Mouse (Mus musculus): ENCODE data around the gene Slc16a12. TPM values are rescaled to one million over a fixed set of nuclear protein-coding genes. Genes with fewer than 3 reads are reported as not detected.
A peak's percentile ranks its signal among the peaks of the same experiment; 100 is the strongest.
"Not testable (repeated sequence)": the region's sequence is repeated elsewhere in the genome, so short reads cannot be mapped to it uniquely, and the experiment has no call there.

Slc16a12 gene
- polyA plus RNA-seq, 1 experiment from 2014 or later = 0.88 TPM

GRCm38 (mm10) chr19:34755680-34756079 is 8.6 kb upstream of the Slc16a12 start:
- Histone ChIP-seq H3K4me2 (ENCODE audit: low read depth, low read length) (no peak overlapping the region), H3K27ac (ENCODE audit: low read depth, low read length) (no peak overlapping the region), H3K36me3 (ENCODE audit: control insufficient read depth, insufficient read depth, low read length) (no peaks in the 10 kb centered on the region), H3K9ac (replicated peaks; ENCODE audit: low read depth, low read length) (no peak overlapping the region), H3K9me3 (ENCODE audit: control insufficient read depth, low read length) (no peaks in the 10 kb centered on the region), H3K4me1 (ENCODE audit: control insufficient read depth, insufficient read depth, low read length) (no peaks in the 10 kb centered on the region), H3K4me3 (ENCODE audit: low read depth, low read length) (no peak overlapping the region), H3K27me3 (ENCODE audit: control insufficient read depth, insufficient read depth, low read length) (no peaks in the 10 kb centered on the region)
- ATAC-seq (ENCODE audit: low read depth) = no peak
- 85% methylated on average over 1 of the region's 1 CpGs for WGBS

- ATAC-seq (ENCODE audit: low read depth) = no peak
- H3K27ac ChIP-seq (ENCODE audit: low read depth, low read length) = no peak overlapping the region
- no peaks in the 10 kb centered on the region for H3K27me3 ChIP-seq (ENCODE audit: control insufficient read depth, insufficient read depth, low read length)
Measured at GRCm38 (mm10) chr19:34753243-34753642, 6.2 kb upstream of the Slc16a12 start.

DNA sequence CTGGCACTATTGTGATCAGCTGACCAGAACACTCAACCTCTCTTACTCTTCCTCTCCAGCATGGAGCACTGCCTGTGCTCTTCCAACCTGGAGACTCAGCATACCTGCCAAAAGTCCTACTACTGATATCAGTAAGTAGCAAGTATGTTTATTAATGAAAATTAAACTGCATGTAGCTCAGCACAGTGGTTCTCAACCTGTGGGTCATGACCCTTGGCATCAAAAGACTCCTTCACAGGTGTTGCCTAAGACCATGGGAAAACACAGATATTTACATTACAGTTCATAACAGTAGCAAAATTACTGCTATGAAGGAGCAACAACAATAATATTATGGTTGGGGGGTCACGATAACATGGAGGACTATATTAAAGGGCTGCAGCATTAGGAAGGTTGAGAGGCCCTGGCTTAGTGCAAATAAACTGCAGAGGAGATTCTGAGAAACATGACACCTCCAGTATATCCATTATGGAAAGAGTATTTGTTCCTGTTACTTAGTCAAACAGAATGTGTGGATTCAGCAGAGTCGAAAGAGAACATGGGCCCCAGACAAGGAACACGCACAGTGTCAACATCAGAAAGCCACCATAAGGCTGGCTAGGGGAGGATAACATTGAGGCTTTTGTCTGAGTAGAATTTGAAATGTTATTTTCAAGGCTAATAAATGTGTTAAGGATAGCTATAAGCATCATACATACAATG is 5.5 kb upstream of the Slc16a12 start:
- 85% methylated on average over 3 of the region's 3 CpGs for WGBS
- Histone ChIP-seq H3K27me3 (ENCODE audit: control insufficient read depth, insufficient read depth, low read length) (no peaks in the 10 kb centered on the region; the same call in 1 of the 2 replicates), H3K4me1 (ENCODE audit: control insufficient read depth, insufficient read depth, low read length) (no peaks in the 10 kb centered on the region), H3K9ac (replicated peaks; ENCODE audit: low read depth, low read length) (no peak overlapping the region), H3K4me2 (ENCODE audit: low read depth, low read length) (no peak overlapping the region), H3K9me3 (ENCODE audit: control insufficient read depth, low read length) (no peaks in the 10 kb centered on the region), H3K27ac (ENCODE audit: low read depth, low read length) (no peak overlapping the region), H3K4me3 (ENCODE audit: low read depth, low read length) (no peak overlapping the region), H3K36me3 (ENCODE audit: control insufficient read depth, insufficient read depth, low read length) (no peaks in the 10 kb centered on the region)
- no peak for ATAC-seq (ENCODE audit: low read depth)

More at GRCm38 (mm10) chr19:34753243-34753642, 6.2 kb upstream of the Slc16a12 start:
- H3K36me3 ChIP-seq (ENCODE audit: control insufficient read depth, insufficient read depth, low read length) = no peaks in the 10 kb centered on the region
- H3K4me1 ChIP-seq (ENCODE audit: control insufficient read depth, insufficient read depth, low read length) = no peaks in the 10 kb centered on the region
- no peak overlapping the region for H3K9ac ChIP-seq (replicated peaks; ENCODE audit: low read depth, low read length)
- H3K4me2 ChIP-seq (ENCODE audit: low read depth, low read length) = no peak overlapping the region
- WGBS = 66% methylated on average over 5 of the region's 5 CpGs
- H3K9me3 ChIP-seq (ENCODE audit: control insufficient read depth, low read length) = no peaks in the 10 kb centered on the region
- no peak overlapping the region for H3K4me3 ChIP-seq (ENCODE audit: low read depth, low read length)

DNA sequence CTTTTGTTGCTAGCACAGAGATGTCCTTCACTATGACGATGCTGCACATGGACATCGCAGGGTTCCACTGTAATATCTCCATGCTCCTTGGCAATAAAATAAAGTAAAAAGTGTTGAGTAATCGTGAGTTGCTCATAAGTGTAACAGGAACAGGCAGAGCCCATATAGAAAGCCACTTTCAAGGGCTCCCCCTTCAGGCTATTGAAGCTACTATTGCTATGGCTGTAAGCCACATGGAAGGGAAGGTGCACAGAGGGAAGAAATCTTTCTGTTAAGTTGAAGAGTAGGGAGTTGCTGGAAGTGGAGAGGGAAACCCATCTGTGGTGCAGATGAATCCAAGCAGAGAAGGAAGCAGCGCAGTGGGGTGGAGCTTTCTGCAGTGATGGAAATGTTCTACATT is 4.1 kb upstream of the Slc16a12 start:
- H3K9me3 ChIP-seq (ENCODE audit: control insufficient read depth, low read length) = no peaks in the 10 kb centered on the region
- H3K27ac ChIP-seq (ENCODE audit: low read depth, low read length) = no peak overlapping the region
- no peak overlapping the region for H3K4me2 ChIP-seq (ENCODE audit: low read depth, low read length)
- 0 out of 2 replicates have a peak, but pooled peaks cover 4% of the 10 kb centered on the region for H3K4me1 ChIP-seq (ENCODE audit: control insufficient read depth, insufficient read depth, low read length)
- H3K9ac ChIP-seq (replicated peaks; ENCODE audit: low read depth, low read length) = no peak overlapping the region
- 74% methylated on average over 4 of the region's 4 CpGs for whole genome bisulfite sequencing
- no peak for ATAC-seq (ENCODE audit: low read depth)
- no peaks in the 10 kb centered on the region for H3K36me3 ChIP-seq (ENCODE audit: control insufficient read depth, insufficient read depth, low read length)
- peaks cover 7% of the 10 kb centered on the region for H3K27me3 ChIP-seq (ENCODE audit: control insufficient read depth, insufficient read depth, low read length)
- no peak overlapping the region for H3K4me3 ChIP-seq (ENCODE audit: low read depth, low read length)

DNA sequence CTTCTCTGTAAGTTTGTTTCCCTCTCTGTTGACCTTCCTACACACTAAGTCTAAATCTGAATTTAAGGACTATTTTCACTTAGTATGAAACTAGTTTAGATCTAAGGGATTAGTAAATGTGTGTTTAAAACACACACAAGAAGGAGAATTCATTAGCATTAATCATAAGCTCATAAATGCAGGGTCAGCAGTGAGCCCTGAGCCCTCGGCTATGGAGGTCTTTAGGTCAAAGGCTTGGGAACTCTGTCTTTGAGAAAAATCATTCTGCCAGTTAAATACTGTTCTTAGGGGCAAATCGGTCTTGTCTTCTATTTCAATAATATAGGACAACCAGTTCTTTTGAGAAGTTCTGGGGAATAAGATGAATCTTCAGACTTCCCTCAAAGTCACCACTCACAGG is 1.9 kb upstream of the Slc16a12 start:
- no peaks in the 10 kb centered on the region for H3K9me3 ChIP-seq (ENCODE audit: control insufficient read depth, low read length)
- H3K27me3 ChIP-seq (ENCODE audit: control insufficient read depth, insufficient read depth, low read length) = peaks cover 7% of the 10 kb centered on the region
- H3K27ac ChIP-seq (ENCODE audit: low read depth, low read length) = no peak overlapping the region
- 0 out of 2 replicates have a peak, but pooled peaks cover 4% of the 10 kb centered on the region for H3K4me1 ChIP-seq (ENCODE audit: control insufficient read depth, insufficient read depth, low read length)
- no peak overlapping the region for H3K4me2 ChIP-seq (ENCODE audit: low read depth, low read length)
- H3K4me3 ChIP-seq (ENCODE audit: low read depth, low read length) = no peak overlapping the region
- 64% methylated on average over 2 of the region's 2 CpGs for WGBS
- H3K9ac ChIP-seq (replicated peaks; ENCODE audit: low read depth, low read length) = no peak overlapping the region
- H3K36me3 ChIP-seq (ENCODE audit: control insufficient read depth, insufficient read depth, low read length) = no peaks in the 10 kb centered on the region
- no peak for ATAC-seq (ENCODE audit: low read depth)

DNA sequence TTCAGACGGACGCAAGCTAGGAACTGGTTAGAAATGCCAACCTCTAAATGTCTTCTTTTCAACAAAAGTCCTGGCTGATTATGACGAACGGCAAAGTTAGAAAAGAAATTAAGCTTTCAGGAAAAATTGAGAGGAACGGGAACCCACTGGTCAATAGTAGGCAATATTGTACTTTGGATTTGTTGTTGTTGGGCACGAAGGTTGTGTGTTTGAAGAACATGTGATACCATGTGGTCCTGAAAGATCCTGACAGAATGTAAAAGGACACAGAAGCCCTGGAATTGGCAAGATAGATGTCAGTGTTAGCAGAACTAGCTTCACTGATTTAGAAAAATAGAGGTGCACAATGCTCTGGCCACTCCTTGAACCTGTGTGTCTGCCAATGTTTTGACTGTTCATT is 880 bp upstream of the Slc16a12 start:
- 95% methylated on average over 6 of the region's 6 CpGs for WGBS
- not testable (repeated sequence) for H3K4me1 ChIP-seq (ENCODE audit: control insufficient read depth, insufficient read depth, low read length); ATAC-seq (ENCODE audit: low read depth)

GRCm38 (mm10) chr19:34746201-34746600 is 888 bp downstream of the Slc16a12 start:
- Histone ChIP-seq H3K4me1 (ENCODE audit: control insufficient read depth, insufficient read depth, low read length) (0 out of 2 replicates have a peak, but pooled peaks cover 4% of the 10 kb centered on the region), H3K9ac (replicated peaks; ENCODE audit: low read depth, low read length) (no peak overlapping the region), H3K9me3 (ENCODE audit: control insufficient read depth, low read length) (no peaks in the 10 kb centered on the region), H3K36me3 (ENCODE audit: control insufficient read depth, insufficient read depth, low read length) (no peaks in the 10 kb centered on the region), H3K27me3 (ENCODE audit: control insufficient read depth, insufficient read depth, low read length) (peaks cover 7% of the 10 kb centered on the region), H3K4me3 (ENCODE audit: low read depth, low read length) (peak overlapping the region; percentile 59; the same call in 1 of the 2 replicates), H3K27ac (ENCODE audit: low read depth, low read length) (no peak overlapping the region), H3K4me2 (ENCODE audit: low read depth, low read length) (peak overlapping the region; percentile 100)
- 14% methylated on average over 9 of the region's 9 CpGs for WGBS
- ATAC-seq (ENCODE audit: low read depth) = no peak

More for the DNA sequence above, 880 bp upstream of the Slc16a12 start:
- not testable (repeated sequence) for H3K36me3 ChIP-seq (ENCODE audit: control insufficient read depth, insufficient read depth, low read length); H3K9ac ChIP-seq (replicated peaks; ENCODE audit: low read depth, low read length); H3K4me2 ChIP-seq (ENCODE audit: low read depth, low read length); H3K27ac ChIP-seq (ENCODE audit: low read depth, low read length); H3K9me3 ChIP-seq (ENCODE audit: control insufficient read depth, low read length); H3K27me3 ChIP-seq (ENCODE audit: control insufficient read depth, insufficient read depth, low read length); H3K4me3 ChIP-seq (ENCODE audit: low read depth, low read length)

- H3K36me3 ChIP-seq (ENCODE audit: control insufficient read depth, insufficient read depth, low read length) = no peaks in the 10 kb centered on the region
Measured at GRCm38 (mm10) chr19:34745012-34745411, 2.1 kb downstream of the Slc16a12 start.

DNA sequence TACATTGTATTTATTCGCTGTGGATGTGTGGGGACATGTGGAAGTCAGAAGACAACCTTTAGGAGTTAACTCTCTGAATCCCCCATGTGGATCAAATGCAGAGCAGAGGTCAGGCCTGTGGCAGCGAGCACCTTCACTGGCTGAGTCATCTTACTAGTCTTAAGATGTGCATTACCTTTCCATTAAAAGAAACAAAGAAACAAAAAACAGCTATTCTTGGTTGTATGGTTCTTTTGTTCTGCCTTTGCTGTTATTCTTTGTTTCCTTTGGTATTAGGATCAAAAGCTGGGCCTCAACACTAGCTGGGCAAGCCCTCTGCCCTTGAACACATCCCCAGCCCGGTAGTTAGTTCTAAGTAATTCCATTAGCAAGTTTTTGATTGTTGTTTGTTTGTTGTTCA is 9.2 kb downstream of the Slc16a12 start:
- no peak for ATAC-seq (ENCODE audit: low read depth)
- Histone ChIP-seq H3K9me3 (ENCODE audit: control insufficient read depth, low read length) (no peaks in the 10 kb centered on the region), H3K9ac (replicated peaks; ENCODE audit: low read depth, low read length) (no peak overlapping the region), H3K36me3 (ENCODE audit: control insufficient read depth, insufficient read depth, low read length) (no peaks in the 10 kb centered on the region), H3K4me2 (ENCODE audit: low read depth, low read length) (no peak overlapping the region), H3K27ac (ENCODE audit: low read depth, low read length) (no peak overlapping the region), H3K4me1 (ENCODE audit: control insufficient read depth, insufficient read depth, low read length) (no peaks in the 10 kb centered on the region), H3K27me3 (ENCODE audit: control insufficient read depth, insufficient read depth, low read length) (no peaks in the 10 kb centered on the region), H3K4me3 (ENCODE audit: low read depth, low read length) (no peak overlapping the region)
- 73% methylated on average over 3 of the region's 3 CpGs for WGBS

More at GRCm38 (mm10) chr19:34745012-34745411, 2.1 kb downstream of the Slc16a12 start:
- Histone ChIP-seq H3K9ac (replicated peaks; ENCODE audit: low read depth, low read length) (no peak overlapping the region), H3K4me2 (ENCODE audit: low read depth, low read length) (no peak overlapping the region), H3K27ac (ENCODE audit: low read depth, low read length) (no peak overlapping the region), H3K9me3 (ENCODE audit: control insufficient read depth, low read length) (no peaks in the 10 kb centered on the region), H3K27me3 (ENCODE audit: control insufficient read depth, insufficient read depth, low read length) (peaks cover 7% of the 10 kb centered on the region), H3K4me1 (ENCODE audit: control insufficient read depth, insufficient read depth, low read length) (0 out of 2 replicates have a peak, but pooled peaks cover 4% of the 10 kb centered on the region), H3K4me3 (ENCODE audit: low read depth, low read length) (no peak overlapping the region)
- ATAC-seq (ENCODE audit: low read depth) = no peak
- 82% methylated on average over 8 of the region's 8 CpGs for WGBS

Data from neural tube, embryonic 14.5 days (tissue).